Mouse (Mus musculus) erythroblast, embryonic 14.5 days (primary cell): ENCODE measurements around the gene Capn1. TPM values are rescaled to one million over a fixed set of nuclear protein-coding genes. Genes with fewer than 3 reads are reported as not detected.

Experiments
- H3K27me3 ChIP-seq: 2 replicates; pipeline ENCODE4 v1.6.1; 2012; ENCODE audit warnings: inconsistent platforms; ENCODE audit not compliant: control insufficient read depth
- H3K36me3 ChIP-seq: 2 replicates; pipeline ENCODE4 v1.6.1; 2012; ENCODE audit warnings: mild to moderate bottlenecking, inconsistent platforms; ENCODE audit not compliant: control insufficient read depth
- H3K4me1 ChIP-seq: 2 replicates; pipeline ENCODE4 v1.6.1; 2012; ENCODE audit warnings: inconsistent platforms; ENCODE audit not compliant: control insufficient read depth
- H3K4me3 ChIP-seq: replicated peaks from 2 replicates; pipeline ENCODE3; 2012; ENCODE audit warnings: moderate library complexity, mild to moderate bottlenecking, inconsistent platforms
- H3K9me3 ChIP-seq: 2 replicates; pipeline ENCODE4 v1.6.1; 2012; ENCODE audit warnings: low read length, inconsistent platforms, mixed read lengths; ENCODE audit not compliant: control insufficient read depth
- GATA1 ChIP-seq: IDR thresholded peaks from 2 replicates; pipeline ENCODE4 v1.6.1; 2012; ENCODE audit warnings: low read length, inconsistent platforms, mixed read lengths
- TAL1 ChIP-seq: IDR thresholded peaks from 3 replicates; pipeline ENCODE4 v1.6.1; 2012; ENCODE audit warnings: low read length, inconsistent platforms, mixed read lengths
- polyA plus RNA-seq: library from polyadenylated mRNA; stranded (reverse); fragments of >175 nt; gene quantifications from 2 replicates; pipeline ENCODE4 v1.2.3, GENCODE M21; 2012

Gene Capn1
- 38.5 and 46.1 TPM in 2 replicates for polyA plus RNA-seq

DNA sequence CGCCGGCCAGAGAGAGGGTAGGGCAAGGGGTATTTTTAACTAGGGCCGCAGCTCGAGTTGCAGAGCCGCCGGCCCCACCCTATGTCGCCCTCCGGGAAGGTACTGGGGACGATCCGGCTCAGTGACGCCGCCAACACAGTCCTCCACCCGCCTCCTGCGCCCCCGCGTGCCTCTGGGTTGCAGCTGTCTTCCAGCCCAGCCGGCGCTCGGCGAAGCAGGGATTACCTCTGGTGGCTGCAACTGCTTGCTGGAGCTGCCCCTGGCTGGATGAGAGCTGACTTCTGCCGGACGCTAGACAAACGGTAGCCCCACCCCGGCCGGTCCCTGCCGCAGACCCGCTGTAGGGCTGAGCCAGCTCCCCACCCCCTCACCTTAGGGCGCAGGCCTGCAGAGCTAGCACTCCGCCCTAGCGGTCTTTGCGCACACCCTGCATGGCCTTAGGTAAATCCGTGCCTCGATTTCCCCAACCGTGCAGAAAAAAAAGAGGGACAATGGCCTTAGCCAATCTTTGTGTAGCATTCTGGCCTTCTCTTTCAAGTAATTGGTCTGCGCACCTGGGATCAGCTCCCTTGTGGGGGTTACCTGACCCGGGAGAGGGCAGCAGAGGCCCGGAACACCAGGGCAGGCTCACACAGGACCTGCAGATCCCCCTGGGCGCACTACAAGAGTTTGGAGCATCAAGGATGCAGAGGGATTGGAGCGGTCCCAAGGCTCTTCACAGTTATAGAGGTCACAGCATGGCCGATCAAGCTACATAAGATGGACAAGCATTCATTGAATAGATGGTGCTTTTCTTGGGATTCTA, at the start of gene Capn1:
TSS of gene Capn1 (minus strand) at position 387 of the 805 bp plus-strand sequence.
- H3K4me1 ChIP-seq, result peaks cover 85% of the 10 kb centered on the region
- TF ChIP-seq TAL1, result no peak
- TF ChIP-seq GATA1, result no peak
- peak within 1 kb of the TSS; percentile 97 for H3K4me3 ChIP-seq
- no peaks in the 10 kb centered on the region for H3K27me3 ChIP-seq
- peaks cover 43% of the 10 kb centered on the region for H3K36me3 ChIP-seq
- H3K9me3 ChIP-seq, result no peaks in the 10 kb centered on the region

DNA sequence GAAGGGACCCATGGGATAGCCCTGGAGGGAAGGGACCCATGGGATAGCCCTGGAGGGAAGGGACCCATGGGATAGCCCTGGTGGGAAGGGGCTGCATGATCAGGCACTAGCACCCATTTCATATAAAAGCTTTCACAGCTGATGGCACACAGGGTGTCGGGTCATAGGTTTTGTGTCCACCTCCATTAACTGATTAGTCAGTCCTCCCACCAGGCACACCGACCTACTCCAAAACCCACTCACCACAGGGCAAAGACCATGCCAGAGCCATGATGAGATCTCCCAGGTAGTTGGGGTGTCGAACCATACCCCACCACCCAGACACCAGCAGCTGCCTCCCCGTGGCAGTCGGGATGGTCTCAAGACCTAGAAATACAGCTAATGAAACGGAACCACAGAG, 47.4 kb upstream of the Capn1 start:
- no peaks in the 10 kb centered on the region for H3K9me3 ChIP-seq
- H3K27me3 ChIP-seq, result no peaks in the 10 kb centered on the region
- peaks cover 65% of the 10 kb centered on the region for H3K4me1 ChIP-seq
- peaks cover 34% of the 10 kb centered on the region for H3K36me3 ChIP-seq
- TF ChIP-seq TAL1 (no peak), GATA1 (no peak)
- H3K4me3 ChIP-seq, result peak overlapping the region; percentile 70

DNA sequence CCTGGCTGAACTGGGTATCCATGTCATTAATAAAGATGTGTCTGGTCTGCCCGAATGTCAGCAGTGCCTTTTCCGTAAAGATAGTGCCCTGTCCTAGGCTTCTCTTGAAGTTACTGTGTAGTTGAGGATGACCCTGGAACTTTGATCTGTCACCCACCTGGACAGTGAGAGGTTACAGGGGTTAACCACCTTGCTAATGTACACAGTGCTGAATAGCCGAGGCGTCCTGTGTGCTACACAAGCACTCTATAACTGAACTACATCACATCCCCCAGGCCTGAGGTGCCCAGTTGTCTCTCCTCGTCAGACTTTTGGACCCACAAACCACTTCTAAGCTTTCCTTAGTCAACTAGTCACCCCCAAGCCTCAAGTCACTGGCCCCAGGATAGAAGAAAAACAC, 46.7 kb upstream of the Capn1 start:
- peaks cover 58% of the 10 kb centered on the region for H3K4me1 ChIP-seq
- TF ChIP-seq GATA1 (no peak), TAL1 (no peak)
- H3K27me3 ChIP-seq, result no peaks in the 10 kb centered on the region
- peak overlapping the region; percentile 70 for H3K4me3 ChIP-seq
- H3K9me3 ChIP-seq, result no peaks in the 10 kb centered on the region
- H3K36me3 ChIP-seq, result peaks cover 35% of the 10 kb centered on the region

- Histone ChIP-seq H3K4me3 (peak overlapping the region; percentile 70), H3K27me3 (no peaks in the 10 kb centered on the region), H3K9me3 (no peaks in the 10 kb centered on the region), H3K4me1 (peaks cover 56% of the 10 kb centered on the region), H3K36me3 (peaks cover 35% of the 10 kb centered on the region)
- TF ChIP-seq TAL1 (no peak), GATA1 (no peak)
Observed at GRCm38 (mm10) chr19:6061641-6062302, 46.1 kb upstream of the Capn1 start.

- H3K9me3 ChIP-seq, result no peaks in the 10 kb centered on the region
- H3K27me3 ChIP-seq, result no peaks in the 10 kb centered on the region
- peaks cover 56% of the 10 kb centered on the region for H3K4me1 ChIP-seq
- peaks cover 42% of the 10 kb centered on the region for H3K36me3 ChIP-seq
- H3K4me3 ChIP-seq, result peak within 1 kb of the TSS; percentile 70
- no peak for TF ChIP-seq TAL1
- peak; percentile 81 for TF ChIP-seq GATA1
Observed at GRCm38 (mm10) chr19:6061021-6061533, 45.4 kb upstream of the Capn1 start, which contains the start of gene Znhit2. Znhit2 (plus strand) TSS chr19:6061192.

DNA sequence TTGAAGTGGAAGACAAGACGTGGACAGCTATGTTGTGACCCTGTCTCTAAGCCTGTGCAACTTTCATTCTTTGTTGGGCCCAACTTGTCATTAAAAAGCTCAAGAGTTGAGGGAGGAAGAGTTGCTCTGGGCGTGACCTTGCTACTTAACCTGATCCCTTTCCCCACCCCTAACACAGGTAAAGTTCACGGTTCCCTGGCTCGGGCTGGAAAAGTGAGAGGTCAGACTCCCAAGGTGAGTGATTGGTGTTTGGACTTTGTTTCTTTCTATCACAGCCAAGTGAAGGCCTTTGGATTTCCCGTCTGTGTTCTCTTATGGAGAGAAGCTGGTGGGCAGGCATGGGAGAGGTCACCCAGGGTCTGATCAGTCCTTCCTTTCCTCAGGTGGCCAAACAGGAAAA, 43.3 kb upstream of the Capn1 start:
- Histone ChIP-seq H3K9me3 (no peaks in the 10 kb centered on the region), H3K4me3 (peak overlapping the region; percentile 100), H3K36me3 (peaks cover 60% of the 10 kb centered on the region), H3K27me3 (no peaks in the 10 kb centered on the region), H3K4me1 (peaks cover 64% of the 10 kb centered on the region)
- no peak for TF ChIP-seq TAL1

GRCm38 (mm10) chr19:6058513-6058912, 42.8 kb upstream of the Capn1 start:
- TF ChIP-seq TAL1, result no peak
- no peak for TF ChIP-seq GATA1
- peaks cover 61% of the 10 kb centered on the region for H3K4me1 ChIP-seq
- no peaks in the 10 kb centered on the region for H3K27me3 ChIP-seq
- H3K9me3 ChIP-seq, result no peaks in the 10 kb centered on the region
- H3K36me3 ChIP-seq, result peaks cover 60% of the 10 kb centered on the region
- H3K4me3 ChIP-seq, result peak overlapping the region; percentile 100

GRCm38 (mm10) chr19:6057313-6058096, 41.8 kb upstream of the Capn1 start, which contains the start of the genes Mrpl49 and Fau:
Mrpl49 (minus strand) TSS chr19:6057785.
Fau (plus strand) TSS chr19:6057844.
- peaks cover 56% of the 10 kb centered on the region for H3K4me1 ChIP-seq
- H3K9me3 ChIP-seq, result no peaks in the 10 kb centered on the region
- H3K36me3 ChIP-seq, result peaks cover 62% of the 10 kb centered on the region
- TF ChIP-seq GATA1, result no peak
- no peak for TF ChIP-seq TAL1
- H3K27me3 ChIP-seq, result no peaks in the 10 kb centered on the region
- peak within 1 kb of the TSS; percentile 100 for H3K4me3 ChIP-seq
